Mouse (Mus musculus) bone marrow, adult 2 months (tissue): ENCODE measurements around the gene Prr7. TPM values are rescaled to one million over a fixed set of nuclear protein-coding genes. Genes with fewer than 3 reads are reported as not detected.

Experiments used
- H3K27ac ChIP-seq: fragments of 200-500 bp; 2 replicates; pipeline ENCODE4 v1.5.1; 2012; ENCODE audit warnings: low read depth, mild to moderate bottlenecking, control low read depth, inconsistent platforms, low read length; ENCODE audit not compliant: control insufficient read depth, poor library complexity, insufficient read depth
- H3K4me1 ChIP-seq: fragments of 200-500 bp; 2 replicates; pipeline ENCODE4 v1.6.1; 2011; ENCODE audit warnings: low read length; ENCODE audit not compliant: control insufficient read depth, insufficient read depth
- H3K4me3 ChIP-seq: fragments of 200-500 bp; replicated peaks from 2 replicates; pipeline ENCODE3; 2011; ENCODE audit warnings: mild to moderate bottlenecking, low read depth, low read length, control low read depth; ENCODE audit not compliant: control insufficient read depth
- CTCF ChIP-seq: fragments of 200-500 bp; IDR thresholded peaks from 2 replicates; pipeline ENCODE4 v1.5.1; 2011; ENCODE audit warnings: low read length, control low read depth; ENCODE audit not compliant: control insufficient read depth, insufficient read depth
- POLR2A ChIP-seq: fragments of 200-500 bp; IDR thresholded peaks from 2 replicates; pipeline ENCODE4 v1.6.1; 2011; ENCODE audit warnings: low read depth, mild to moderate bottlenecking, control low read depth, low read length, borderline replicate concordance; ENCODE audit not compliant: control insufficient read depth
- WGBS: fragments of 180-500 bp; shearing (Covaris S2); methylation state at CpG from one replicate; pipeline ENCODE4 v1.1.7; 2018; 5-methylcytosine and 5-hydroxymethylcytosine counted together
- polyA plus RNA-seq: library from polyadenylated mRNA; stranded (reverse); fragments of >200 nt; gene quantifications from 2 replicates; pipeline ENCODE4 v1.2.4, GENCODE M21; 2011; ENCODE audit warnings: low replicate concordance; ENCODE audit not compliant: missing spikeins, insufficient read depth, insufficient read length

Prr7 gene
- polyA plus RNA-seq, 1 experiment: 4.1 TPM

GRCm38 (mm10) chr13:55477492-55477891 is 13.4 kb downstream of the Prr7 start:
- Histone ChIP-seq H3K4me1 (peaks cover 5% of the 10 kb centered on the region), H3K27ac (no peak overlapping the region), H3K4me3 (no peak overlapping the region)
- TF ChIP-seq CTCF: no peak
- TF ChIP-seq POLR2A: no peak
- WGBS: 70% methylated on average over 16 of the region's 16 CpGs

GRCm38 (mm10) chr13:55478036-55478435 is 14.0 kb downstream of the Prr7 start:
- TF ChIP-seq POLR2A (no peak), CTCF (peak; percentile 49; the same call in 1 of the 2 replicates)
- no peak overlapping the region for H3K4me3 ChIP-seq
- 62% methylated on average over 5 of the region's 5 CpGs for WGBS
- peaks cover 5% of the 10 kb centered on the region for H3K4me1 ChIP-seq
- H3K27ac ChIP-seq: no peak overlapping the region

- TF ChIP-seq CTCF (no peak), POLR2A (no peak)
- peaks cover 5% of the 10 kb centered on the region for H3K4me1 ChIP-seq
- H3K27ac ChIP-seq: peak overlapping the region; percentile 1; the same call in 1 of the 2 replicates
- WGBS: 13% methylated on average over 7 of the region's 7 CpGs
- no peak overlapping the region for H3K4me3 ChIP-seq
Measured at GRCm38 (mm10) chr13:55479008-55479407, 14.9 kb downstream of the Prr7 start.

GRCm38 (mm10) chr13:55479929-55480328 is 15.9 kb downstream of the Prr7 start:
- H3K4me3 ChIP-seq: no peak overlapping the region
- TF ChIP-seq POLR2A: no peak
- TF ChIP-seq CTCF: no peak
- H3K4me1 ChIP-seq: peaks cover 5% of the 10 kb centered on the region
- H3K27ac ChIP-seq: no peak overlapping the region

DNA sequence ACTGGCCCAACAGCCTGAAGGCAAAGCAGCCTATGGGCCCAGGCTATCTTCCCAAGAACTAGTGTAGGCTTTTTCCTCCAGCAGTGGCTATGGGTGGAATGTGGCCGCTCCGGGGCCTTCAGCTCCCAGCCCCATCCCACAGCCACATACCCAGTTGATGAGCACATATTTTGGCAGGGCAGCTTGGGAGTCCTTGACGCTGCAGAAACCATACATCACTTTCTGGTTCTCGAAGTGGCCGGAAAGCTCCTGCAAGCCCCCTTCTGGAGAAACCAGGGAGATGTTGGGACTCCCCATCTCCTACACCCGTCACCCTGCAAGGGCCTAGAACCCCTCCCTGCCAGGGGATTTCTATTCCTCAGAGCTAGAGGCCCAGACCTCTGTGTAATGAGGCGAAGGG is 18.5 kb downstream of the Prr7 start:
- no peak overlapping the region for H3K4me3 ChIP-seq
- H3K27ac ChIP-seq: no peak overlapping the region
- TF ChIP-seq POLR2A: no peak
- WGBS: 81% methylated on average over 7 of the region's 7 CpGs
- peaks cover 6% of the 10 kb centered on the region for H3K4me1 ChIP-seq

DNA sequence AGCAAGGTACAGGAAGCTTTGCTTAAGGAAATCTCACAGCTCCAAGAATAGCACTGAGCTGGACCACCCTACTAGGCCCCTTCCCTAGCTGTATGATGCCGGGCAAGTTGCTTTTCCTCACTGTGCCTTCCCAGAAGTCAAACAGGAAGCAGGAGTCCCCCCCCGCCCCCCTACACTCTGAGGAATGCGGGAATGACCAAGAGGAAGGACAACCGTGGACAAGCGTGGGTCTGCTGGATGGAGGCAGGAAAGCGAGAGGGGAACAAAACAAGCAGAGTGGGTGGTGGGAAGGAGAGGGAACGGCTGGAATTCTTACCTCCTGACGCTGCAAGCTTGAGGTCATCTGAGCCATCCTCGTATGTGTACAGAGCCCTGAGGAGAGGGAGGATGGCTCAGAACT is 19.0 kb downstream of the Prr7 start:
- no peak for TF ChIP-seq POLR2A
- no peak for TF ChIP-seq CTCF
- no peak overlapping the region for H3K27ac ChIP-seq
- WGBS: 73% methylated on average over 9 of the region's 9 CpGs
- peaks cover 6% of the 10 kb centered on the region for H3K4me1 ChIP-seq
- no peak overlapping the region for H3K4me3 ChIP-seq

- peaks cover 5% of the 10 kb centered on the region for H3K4me1 ChIP-seq
Measured at GRCm38 (mm10) chr13:55483593-55483992, 19.5 kb downstream of the Prr7 start.

DNA sequence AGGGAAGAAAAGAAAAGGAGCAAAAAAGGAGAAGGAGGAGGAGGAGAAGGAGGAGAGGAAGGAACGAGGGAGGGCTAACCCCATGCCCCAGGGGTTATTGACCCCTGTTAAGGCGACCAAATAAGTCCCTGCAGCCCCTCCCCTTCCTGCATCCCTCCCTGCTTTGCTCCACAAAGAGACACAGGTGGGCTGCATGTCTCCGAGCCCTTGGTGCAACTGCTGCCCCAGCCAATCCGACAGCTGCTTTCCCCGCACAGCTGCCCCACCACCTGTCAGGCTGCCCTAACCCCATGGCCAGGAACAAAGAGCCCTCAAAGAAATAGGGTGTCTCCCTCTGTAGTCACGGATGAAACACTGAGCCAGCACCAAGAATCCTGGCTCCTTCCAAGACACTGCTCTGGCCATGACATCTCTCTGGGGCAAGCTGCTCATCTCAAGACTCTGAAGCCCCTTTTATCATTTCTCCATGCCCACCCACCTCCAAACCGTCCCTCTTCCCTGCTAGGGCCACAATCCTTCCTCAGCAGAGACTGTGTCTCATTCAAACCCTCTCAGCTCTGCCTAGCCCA is 20.5 kb downstream of the Prr7 start:
- peaks cover 1% of the 10 kb centered on the region; the same call in 1 of the 2 replicates for H3K4me1 ChIP-seq
- WGBS: 45% methylated on average over 7 of the region's 7 CpGs
- H3K27ac ChIP-seq: no peak overlapping the region
- no peak overlapping the region for H3K4me3 ChIP-seq
- TF ChIP-seq POLR2A (no peak), CTCF (no peak)

More at GRCm38 (mm10) chr13:55483593-55483992, 19.5 kb downstream of the Prr7 start:
- TF ChIP-seq POLR2A (no peak), CTCF (no peak)
- no peak overlapping the region for H3K4me3 ChIP-seq
- no peak overlapping the region for H3K27ac ChIP-seq
- WGBS: 36% methylated on average over 15 of the region's 15 CpGs
